8 mouse cellular contexts compared by ENCODE assay signal in genomic region chr5:137747326-137747961, GRCm38 (mm10). TPM values are rescaled to one million over a fixed set of nuclear protein-coding genes. Genes with fewer than 3 reads are reported as not detected.
DNase-seq lines count a peak whose midpoint lies in the region; ATAC-seq and TF ChIP-seq lines count a peak whose summit lies in the region.

No protein-coding gene starts in this region.

- peak; percentile 44 to 52 for DNase-seq in frontal cortex, postnatal 10 days (ENCODE audit: low spot score in 2 of 2)
- no peak for DNase-seq in frontal cortex, postnatal 25 days (ENCODE audit: low spot score in 2 of 2)
- DNase-seq in brain, embryonic 14.5 days (ENCODE audit: low read depth): peak; percentile 62
- peak; percentile 65 for DNase-seq in forebrain, embryonic 11.5 days (ENCODE audit: low spot score)
- no peak for DNase-seq in neural tube, embryonic 11.5 days (ENCODE audit: low spot score)
- no peak for DNase-seq in layer of hippocampus, adult 9-11 months

- 6% methylated on average over 26 of the region's 26 CpGs for WGBS in forebrain, embryonic 11.5 days
- WGBS in hindbrain, embryonic 15.5 days: 6% methylated on average over 26 of the region's 26 CpGs
- 1% methylated on average over 26 of the region's 26 CpGs for WGBS in liver, embryonic 15.5 days (ENCODE audit: insufficient replicate concordance)
- WGBS in neural tube, embryonic 11.5 days: 5% methylated on average over 26 of the region's 26 CpGs

- no peak for TF ChIP-seq POLR2A in brain, embryonic 14.5 days (IDR thresholded peaks at IDR 0.05; ENCODE audit: borderline replicate concordance, extremely low read depth, insufficient read depth, insufficient read length, poor library complexity, severe bottlenecking)

- no peaks in the 10 kb centered on the region for H3K27me3 ChIP-seq in forebrain, embryonic 11.5 days (ENCODE audit: control insufficient read depth, insufficient read depth, low read length)
- no peaks in the 10 kb centered on the region for H3K27me3 ChIP-seq in hindbrain, embryonic 15.5 days
- H3K27me3 ChIP-seq in liver, embryonic 15.5 days: no peaks in the 10 kb centered on the region
- no peaks in the 10 kb centered on the region for H3K27me3 ChIP-seq in neural tube, embryonic 11.5 days (ENCODE audit: control insufficient read depth, insufficient read depth, low read length)

- no peak overlapping the region; the same call in 1 of the 2 replicates for H3K27ac ChIP-seq in forebrain, embryonic 11.5 days (ENCODE audit: low read depth, low read length)
- peak overlapping the region; percentile 85 for H3K27ac ChIP-seq in hindbrain, embryonic 15.5 days (replicated peaks)
- peak overlapping the region; percentile 97 for H3K27ac ChIP-seq in liver, embryonic 15.5 days (replicated peaks)
- H3K27ac ChIP-seq in neural tube, embryonic 11.5 days (ENCODE audit: low read depth, low read length): peak overlapping the region; percentile 83

- no peaks in the 10 kb centered on the region for H3K36me3 ChIP-seq in forebrain, embryonic 11.5 days (ENCODE audit: control insufficient read depth, insufficient read depth, low read length)
- H3K36me3 ChIP-seq in hindbrain, embryonic 15.5 days: 0 out of 2 replicates have a peak, but pooled peaks cover 3% of the 10 kb centered on the region
- H3K36me3 ChIP-seq in liver, embryonic 15.5 days (replicated peaks): peaks cover 26% of the 10 kb centered on the region
- peaks cover 5% of the 10 kb centered on the region; the same call in 1 of the 2 replicates for H3K36me3 ChIP-seq in neural tube, embryonic 11.5 days (ENCODE audit: control insufficient read depth, insufficient read depth, low read length)

- no peaks in the 10 kb centered on the region for H3K9me3 ChIP-seq in forebrain, embryonic 11.5 days (ENCODE audit: control insufficient read depth, low read length)
- no peaks in the 10 kb centered on the region for H3K9me3 ChIP-seq in hindbrain, embryonic 15.5 days
- no peaks in the 10 kb centered on the region for H3K9me3 ChIP-seq in liver, embryonic 15.5 days (replicated peaks)
- no peaks in the 10 kb centered on the region for H3K9me3 ChIP-seq in neural tube, embryonic 11.5 days (ENCODE audit: control insufficient read depth, low read length)

- H3K4me3 ChIP-seq in forebrain, embryonic 11.5 days (ENCODE audit: low read depth, low read length): peak overlapping the region; percentile 69
- H3K4me3 ChIP-seq in hindbrain, embryonic 15.5 days: peak overlapping the region; percentile 54
- H3K4me3 ChIP-seq in liver, embryonic 15.5 days (replicated peaks): peak overlapping the region; percentile 75
- H3K4me3 ChIP-seq in neural tube, embryonic 11.5 days (ENCODE audit: low read depth, low read length): peak overlapping the region; percentile 75

- H3K4me2 ChIP-seq in forebrain, embryonic 11.5 days (ENCODE audit: low read depth, low read length, severe bottlenecking): peak overlapping the region; percentile 98
- H3K4me2 ChIP-seq in hindbrain, embryonic 15.5 days: peak overlapping the region; percentile 89
- H3K4me2 ChIP-seq in liver, embryonic 15.5 days: peak overlapping the region; percentile 93
- peak overlapping the region; percentile 100 for H3K4me2 ChIP-seq in neural tube, embryonic 11.5 days (ENCODE audit: low read depth)

- no peak for ATAC-seq in forebrain, embryonic 11.5 days (replicated peaks; ENCODE audit: low FRiP score)
- ATAC-seq in hindbrain, embryonic 15.5 days (ENCODE audit: low FRiP score, low read depth): no peak
- peak; percentile 30 for ATAC-seq in liver, embryonic 15.5 days (ENCODE audit: insufficient read depth)
- no peak for ATAC-seq in neural tube, embryonic 11.5 days (ENCODE audit: insufficient read depth, low FRiP score, low TSS enrichment)

- H3K9ac ChIP-seq in forebrain, embryonic 11.5 days (ENCODE audit: low read length): peak overlapping the region; percentile 84
- H3K9ac ChIP-seq in hindbrain, embryonic 15.5 days: peak overlapping the region; percentile 68
- peak overlapping the region; percentile 88 for H3K9ac ChIP-seq in liver, embryonic 15.5 days
- peak overlapping the region; percentile 72 for H3K9ac ChIP-seq in neural tube, embryonic 11.5 days (ENCODE audit: low read length)

- peaks cover 14% of the 10 kb centered on the region for H3K4me1 ChIP-seq in forebrain, embryonic 11.5 days (replicated peaks; ENCODE audit: control insufficient read depth, insufficient read depth, low read length)
- peaks cover 37% of the 10 kb centered on the region for H3K4me1 ChIP-seq in hindbrain, embryonic 15.5 days (replicated peaks)
- H3K4me1 ChIP-seq in liver, embryonic 15.5 days (replicated peaks): peaks cover 56% of the 10 kb centered on the region
- H3K4me1 ChIP-seq in neural tube, embryonic 11.5 days (ENCODE audit: control insufficient read depth, insufficient read depth, low read length): peaks cover 17% of the 10 kb centered on the region

- TF ChIP-seq CTCF in brain, embryonic 14.5 days (IDR thresholded peaks at IDR 0.05; ENCODE audit: borderline replicate concordance, extremely low read depth, insufficient read depth, insufficient read length): no peak

RNA-seq across cellular contexts. Expression of gene Tsc22d4, which starts 1.9 kb away (rescaled TPM):
- 51.8 and 53.7 TPM in 2 replicates for polyA plus RNA-seq in brain, embryonic 14.5 days (2012; rRNA removed)
- polyA plus RNA-seq in forebrain, embryonic 11.5 days (2014; fragmentation: Nextera tagmentation; extraction: Ambion mirVana): 81.1 and 83.5 TPM in 2 replicates
- 84.5 and 88.6 TPM in 2 replicates for polyA plus RNA-seq in hindbrain, embryonic 15.5 days (2015; fragmentation: Nextera tagmentation; extraction: Ambion mirVana)
- 68.8 and 75.1 TPM in 2 replicates for polyA plus RNA-seq in liver, embryonic 15.5 days (2015; fragmentation: Nextera tagmentation; extraction: Ambion mirVana)
- 73.9 and 75.6 TPM in 2 replicates for polyA plus RNA-seq in neural tube, embryonic 11.5 days (2014; fragmentation: Nextera tagmentation; extraction: Ambion mirVana)

RNA-seq across cellular contexts. Expression of gene Nyap1, which starts 6.0 kb away (rescaled TPM):
- 208 and 219 TPM in 2 replicates for polyA plus RNA-seq in brain, embryonic 14.5 days (2012; rRNA removed)
- 3.8 and 4.4 TPM in 2 replicates for polyA plus RNA-seq in forebrain, embryonic 11.5 days (2014; fragmentation: Nextera tagmentation; extraction: Ambion mirVana)
- polyA plus RNA-seq in hindbrain, embryonic 15.5 days (2015; fragmentation: Nextera tagmentation; extraction: Ambion mirVana): 44.1 and 48.5 TPM in 2 replicates
- polyA plus RNA-seq in liver, embryonic 15.5 days (2015; fragmentation: Nextera tagmentation; extraction: Ambion mirVana): 0.21 and 0.39 TPM in 2 replicates
- 3.8 and 4.4 TPM in 2 replicates for polyA plus RNA-seq in neural tube, embryonic 11.5 days (2014; fragmentation: Nextera tagmentation; extraction: Ambion mirVana)

RNA-seq across cellular contexts. Expression of gene Ppp1r35, which starts 31.2 kb away (rescaled TPM):
- polyA plus RNA-seq in brain, embryonic 14.5 days (2012; rRNA removed): 47.7 and 81.6 TPM in 2 replicates
- 72.8 and 77.9 TPM in 2 replicates for polyA plus RNA-seq in forebrain, embryonic 11.5 days (2014; fragmentation: Nextera tagmentation; extraction: Ambion mirVana)
- polyA plus RNA-seq in hindbrain, embryonic 15.5 days (2015; fragmentation: Nextera tagmentation; extraction: Ambion mirVana): 43.4 and 44.7 TPM in 2 replicates
- 21.0 and 21.3 TPM in 2 replicates for polyA plus RNA-seq in liver, embryonic 15.5 days (2015; fragmentation: Nextera tagmentation; extraction: Ambion mirVana)
- polyA plus RNA-seq in neural tube, embryonic 11.5 days (2014; fragmentation: Nextera tagmentation; extraction: Ambion mirVana): 71.1 and 71.2 TPM in 2 replicates

RNA-seq across cellular contexts. Expression of gene Mepce, which starts 40.0 kb away (rescaled TPM):
- polyA plus RNA-seq in brain, embryonic 14.5 days (2012; rRNA removed): 35.7 and 38.5 TPM in 2 replicates
- 11.9 and 12.4 TPM in 2 replicates for polyA plus RNA-seq in forebrain, embryonic 11.5 days (2014; fragmentation: Nextera tagmentation; extraction: Ambion mirVana)
- 9.7 and 11.0 TPM in 2 replicates for polyA plus RNA-seq in hindbrain, embryonic 15.5 days (2015; fragmentation: Nextera tagmentation; extraction: Ambion mirVana)
- 4.0 and 5.0 TPM in 2 replicates for polyA plus RNA-seq in liver, embryonic 15.5 days (2015; fragmentation: Nextera tagmentation; extraction: Ambion mirVana)
- 10.0 and 10.7 TPM in 2 replicates for polyA plus RNA-seq in neural tube, embryonic 11.5 days (2014; fragmentation: Nextera tagmentation; extraction: Ambion mirVana)

RNA-seq across cellular contexts. Expression of gene Zcwpw1, which starts 40.2 kb away (rescaled TPM):
- 8.1 and 8.2 TPM in 2 replicates for polyA plus RNA-seq in brain, embryonic 14.5 days (2012; rRNA removed)
- polyA plus RNA-seq in forebrain, embryonic 11.5 days (2014; fragmentation: Nextera tagmentation; extraction: Ambion mirVana): 18.1 and 21.2 TPM in 2 replicates
- 11.9 and 12.8 TPM in 2 replicates for polyA plus RNA-seq in hindbrain, embryonic 15.5 days (2015; fragmentation: Nextera tagmentation; extraction: Ambion mirVana)
- 3.2 and 3.3 TPM in 2 replicates for polyA plus RNA-seq in liver, embryonic 15.5 days (2015; fragmentation: Nextera tagmentation; extraction: Ambion mirVana)
- polyA plus RNA-seq in neural tube, embryonic 11.5 days (2014; fragmentation: Nextera tagmentation; extraction: Ambion mirVana): 11.4 and 11.5 TPM in 2 replicates

Comparison
In these comparisons a context has a peak if more than half of its experiments do, and no peak if none do; other contexts are left out.
1. DNase-seq: peak in frontal cortex, postnatal 10 days (2 of 2), brain, embryonic 14.5 days (single experiment) and forebrain, embryonic 11.5 days (single experiment); none in frontal cortex, postnatal 25 days (0 of 2), neural tube, embryonic 11.5 days (single experiment) and layer of hippocampus, adult 9-11 months (single experiment).
2. Peak in every context shown above with its lines, with median percentiles within 50 percentile points of each other: H3K4me2 ChIP-seq, H3K4me3 ChIP-seq and H3K9ac ChIP-seq.